Mouse (Mus musculus) heart, postnatal 4 days (tissue): ENCODE measurements at regions not wholly inside any gene's neighbourhood (a gene's known extent, or its start where the extent isn't known, plus 50 kb on each side); places are given as distances from the start of the nearest gene placed in this dataset.
A peak's percentile ranks its signal among the peaks of the same experiment; 100 is the strongest.

Experiments
- DNase-seq: peaks from one replicate; pipeline ENCODE4 v3.0.0; 2021

- DNase-seq: no peak
Measured at GRCm38 (mm10) chrX:164878336-164878735, 101.8 kb downstream of the Mospd2 start.

- no peak for DNase-seq
Measured at GRCm38 (mm10) chrX:164840393-164840792, 139.8 kb downstream of the Mospd2 start.

GRCm38 (mm10) chrX:164820906-164821305, 159.3 kb downstream of the Mospd2 start:
- DNase-seq: no peak

GRCm38 (mm10) chrX:164787293-164787692, 192.9 kb downstream of the Mospd2 start:
- DNase-seq: no peak

GRCm38 (mm10) chrX:164764919-164765318, 215.3 kb downstream of the Mospd2 start:
- no peak for DNase-seq

- peak; percentile 28 for DNase-seq
Measured at GRCm38 (mm10) chrX:164763764-164764445, 216.3 kb downstream of the Mospd2 start.

GRCm38 (mm10) chrX:164745552-164746217, 234.5 kb downstream of the Mospd2 start:
- DNase-seq: no peak
